Mouse (Mus musculus) CD4-positive, CD25-positive, alpha-beta regulatory T cell, adult 4 months (primary cell): ENCODE measurements around the gene Capn2. TPM values are rescaled to one million over a fixed set of nuclear protein-coding genes. Genes with fewer than 3 reads are reported as not detected.

ENCODE experiments used
- ATAC-seq: one replicate; pipeline ENCODE4 v1.8.0; 2017
- polyA plus RNA-seq, 2 experiments: library from polyadenylated mRNA; unstranded; fragments of 100-300 nt; shearing (Covaris generic); gene quantifications; one replicate each; pipeline ENCODE4 v1.2.1; 2017

Gene Capn2
- 10 to 100 TPM; 38.3 to 52.4 TPM for polyA plus RNA-seq

- ATAC-seq, result peak; percentile 48
Observed at GRCm38 (mm10) chr1:182516758-182517676, at the start of gene Capn2. TSS of gene Capn2 (minus strand) at chr1:182517608.

- no peak for ATAC-seq
Observed at GRCm38 (mm10) chr1:182565351-182565835, 48.0 kb upstream of the Capn2 start.

GRCm38 (mm10) chr1:182564408-182565120, 47.2 kb upstream of the Capn2 start, which contains the start of gene Capn8:
TSS of gene Capn8 (plus strand) at chr1:182565007.
- no peak for ATAC-seq

- no peak for ATAC-seq
Observed at GRCm38 (mm10) chr1:182562576-182563370, 45.4 kb upstream of the Capn2 start.

GRCm38 (mm10) chr1:182561945-182562514, 44.6 kb upstream of the Capn2 start:
- ATAC-seq, result no peak

- ATAC-seq, result no peak
Observed at GRCm38 (mm10) chr1:182560390-182561098, 43.1 kb upstream of the Capn2 start.

GRCm38 (mm10) chr1:182559530-182559929, 42.1 kb upstream of the Capn2 start:
- no peak for ATAC-seq

GRCm38 (mm10) chr1:182558271-182558670, 40.9 kb upstream of the Capn2 start:
- ATAC-seq, result no peak

- ATAC-seq, result no peak
Observed at GRCm38 (mm10) chr1:182553649-182554375, 36.4 kb upstream of the Capn2 start.

GRCm38 (mm10) chr1:182550761-182551160, 33.4 kb upstream of the Capn2 start:
- no peak for ATAC-seq

- ATAC-seq, result no peak
Observed at GRCm38 (mm10) chr1:182543906-182544305, 26.5 kb upstream of the Capn2 start.

GRCm38 (mm10) chr1:182543136-182543535, 25.7 kb upstream of the Capn2 start:
- no peak for ATAC-seq

- ATAC-seq, result no peak
Observed at GRCm38 (mm10) chr1:182542110-182542509, 24.7 kb upstream of the Capn2 start.

- ATAC-seq, result peak; percentile 99
Observed at GRCm38 (mm10) chr1:182539023-182539940, 21.9 kb upstream of the Capn2 start.

- no peak for ATAC-seq
Observed at GRCm38 (mm10) chr1:182535080-182535481, 17.7 kb upstream of the Capn2 start.

- no peak for ATAC-seq
Observed at GRCm38 (mm10) chr1:182533583-182533982, 16.2 kb upstream of the Capn2 start.

GRCm38 (mm10) chr1:182527921-182528858, 10.8 kb upstream of the Capn2 start:
- peak; percentile 84 for ATAC-seq

- no peak for ATAC-seq
Observed at GRCm38 (mm10) chr1:182527261-182527766, 9.9 kb upstream of the Capn2 start.
